Comparison of ENCODE assay signal across 21 mouse cellular contexts in the genomic region with DNA sequence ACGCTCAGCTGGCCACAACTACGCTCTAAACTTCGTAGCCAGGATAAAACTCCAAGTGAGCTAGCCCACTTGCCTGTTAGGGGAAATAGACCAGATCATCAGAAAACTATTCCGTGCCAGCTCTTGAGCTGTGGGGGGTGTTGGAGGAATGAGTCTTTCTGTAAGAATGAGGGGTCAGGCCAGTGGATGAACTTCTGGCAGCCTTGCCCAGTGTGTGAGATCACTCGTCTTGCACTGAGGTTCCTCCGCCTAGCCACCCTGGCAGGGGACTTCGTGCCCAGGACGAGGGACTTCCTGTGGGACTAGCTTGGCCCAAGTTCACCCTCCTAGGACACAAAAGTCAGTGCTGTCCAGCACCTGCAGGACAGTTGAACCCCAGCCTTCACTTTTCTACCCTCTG. TPM values are rescaled to one million over a fixed set of nuclear protein-coding genes. Genes with fewer than 3 reads are reported as not detected.
A peak's percentile ranks its signal among the peaks of the same experiment; 100 is the strongest.
DNase-seq lines count a peak whose midpoint lies in the region.
"Had no signal": no experiment of that assay in that cellular context is flagged by ENCODE, and none has a peak within 500 bp of the region (broad histone marks: within the 10 kb centered on the region; RNA-seq: fewer than 3 reads in every experiment).

No protein-coding gene starts in this region.

- DNase-seq in heart, adult 11 months, result peak; percentile 84
- no peak for DNase-seq in heart, postnatal 25 days (ENCODE audit: low spot score)
- DNase-seq in lung, postnatal 10 days, result peak; percentile 70
- DNase-seq in lung, postnatal 25 days (ENCODE audit: low spot score), result no peak
- DNase-seq in Muller cell, postnatal 12 days (ENCODE audit: inconsistent ontology term), result peak; percentile 83
- peak; percentile 46 for DNase-seq in fibroblast of lung, adult 2 months (ENCODE audit: low read depth)
- no peak for DNase-seq in heart, adult 9 months (ENCODE audit: low spot score in 2 of 2)
- no peak for DNase-seq in cerebellum, adult 9-11 months
- DNase-seq: adrenal gland, adult 2 months; adrenal gland, postnatal 14 days; cerebellum, adult 11 months; cerebellum, adult 2 months; cerebellum, postnatal 10 days; gastrocnemius, postnatal 10 days; gastrocnemius, postnatal 36 days; heart, postnatal 10 days; kidney, adult 11 months had no signal

- intact Hi-C loops in heart, postnatal 25 days (cut with DNase I), result no loop called here

RNA-seq across cellular contexts. Expression of gene Itih4, which starts 18.0 kb away (rescaled TPM):
- 1 to 10 TPM; 4.8 to 6.9 TPM for total RNA-seq in heart, postnatal 25 days (2021)
- total RNA-seq: granulocyte monocyte progenitor cell, adult 5-6 weeks; hematopoietic stem cell, adult 5-6 weeks; MEL had no signal

RNA-seq across cellular contexts. Expression of gene Itih3, which starts 19.3 kb away (rescaled TPM):
- under 1 TPM; 0.39 to 0.64 TPM for total RNA-seq in heart, postnatal 25 days (2021)
- total RNA-seq: granulocyte monocyte progenitor cell, adult 5-6 weeks; hematopoietic stem cell, adult 5-6 weeks; MEL had no signal

RNA-seq across cellular contexts. Expression of gene Mustn1, which starts 25.3 kb away (rescaled TPM):
- total RNA-seq in heart, postnatal 25 days (2021), result 10 to 100 TPM; 11.1 to 16.9 TPM
- total RNA-seq: hematopoietic stem cell, adult 5-6 weeks had no signal

RNA-seq across cellular contexts. Expression of gene Itih1, which starts 38.8 kb away (rescaled TPM):
- not detected for total RNA-seq in heart, postnatal 25 days (2021)
- total RNA-seq: granulocyte monocyte progenitor cell, adult 5-6 weeks; heart, adult 8-10 months; heart, postnatal 10 days; hematopoietic stem cell, adult 5-6 weeks; MEL had no signal

RNA-seq across cellular contexts. Expression of gene Nek4, which starts 46.9 kb away (rescaled TPM):
- total RNA-seq in heart, postnatal 25 days (2021), result 1 to 10 TPM; 4.0 to 5.3 TPM

Comparison
In these comparisons a context has a peak if more than half of its experiments do, and no peak if none do; other contexts are left out.
1. DNase-seq: peak in heart, adult 11 months (single experiment), lung, postnatal 10 days (single experiment), Muller cell, postnatal 12 days (single experiment) and fibroblast of lung, adult 2 months (single experiment); none in heart, postnatal 25 days (single experiment), lung, postnatal 25 days (single experiment), heart, adult 9 months (0 of 2) and cerebellum, adult 9-11 months (single experiment).